Mouse (Mus musculus) myocyte (in vitro differentiated cells): ENCODE measurements at regions not wholly inside any gene's neighbourhood (a gene's known extent, or its start where the extent isn't known, plus 50 kb on each side); places are given as distances from the start of the nearest gene placed in this dataset.

ENCODE experiments used
- CEBPB ChIP-seq: IDR thresholded peaks from 2 replicates; pipeline ENCODE4 v1.6.1; 2011; ENCODE audit warnings: mild to moderate bottlenecking, moderate library complexity; ENCODE audit not compliant: poor library complexity, insufficient read depth, severe bottlenecking
- MAX ChIP-seq: IDR thresholded peaks from one replicate; pipeline ENCODE4 v1.6.1; 2011; ENCODE audit warnings: low read depth, mild to moderate bottlenecking, control low read depth
- MYOG ChIP-seq, 3 experiments: IDR thresholded peaks; one replicate each; pipeline ENCODE4 v1.6.1; 2011; ENCODE audit warnings: control low read depth in 2 of 3, low read depth in 2 of 3, mild to moderate bottlenecking in 2 of 3; ENCODE audit not compliant: insufficient read length in 2 of 3, control insufficient read depth in 1 of 3, insufficient read depth in 1 of 3
- POLR2A ChIP-seq: IDR thresholded peaks from one replicate; pipeline ENCODE4 v1.6.1; 2011; ENCODE audit warnings: low read depth, mild to moderate bottlenecking, control low read depth, moderate library complexity; ENCODE audit not compliant: insufficient read length
- POLR2AphosphoS2 ChIP-seq: IDR thresholded peaks from one replicate; pipeline ENCODE4 v1.6.1; 2011; ENCODE audit warnings: low read depth, control low read depth; ENCODE audit not compliant: insufficient read length
- REST ChIP-seq: IDR thresholded peaks from one replicate; pipeline ENCODE4 v1.6.1; 2011; ENCODE audit warnings: mild to moderate bottlenecking, control low read depth, moderate library complexity; ENCODE audit not compliant: insufficient read depth, insufficient read length
- SRF ChIP-seq: IDR thresholded peaks from one replicate; pipeline ENCODE4 v1.6.1; 2011; ENCODE audit warnings: low read depth; ENCODE audit not compliant: control insufficient read depth, insufficient read length

DNA sequence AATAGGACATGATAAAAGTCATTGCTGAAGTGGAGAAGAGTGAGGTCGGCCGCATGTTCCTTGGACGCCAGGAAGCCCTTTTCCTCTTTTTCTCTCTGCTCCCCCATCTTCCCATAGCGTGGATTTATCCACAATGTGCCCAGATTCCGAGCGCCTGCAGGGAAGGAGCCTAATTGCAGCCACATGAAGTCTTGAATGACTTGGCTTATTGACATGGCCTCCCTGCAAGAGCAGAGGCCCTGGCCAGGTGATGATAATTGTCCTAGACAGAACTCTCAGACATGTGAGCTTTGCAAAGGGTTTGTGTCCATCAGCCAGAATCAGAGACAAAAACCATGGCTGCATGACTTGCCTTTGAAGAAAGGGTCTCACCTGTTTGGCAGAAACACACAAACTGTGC, 227.0 kb downstream of the Sox11 start:
- TF ChIP-seq POLR2AphosphoS2 (no peak), POLR2A (no peak), REST (no peak), MAX (no peak), MYOG (IDR thresholded peaks at IDR 0.05; ENCODE audit: control insufficient read depth in 1 of 3, insufficient read depth in 1 of 3, insufficient read length in 2 of 3, low read depth in 2 of 3) (no peak), SRF (no peak), CEBPB (no peak)
